Mouse (Mus musculus): ENCODE results near the gene Fbxo34.

The Fbxo34 gene

GRCm38 (mm10) chr14:47473891-47474290 is 23.7 kb downstream of the Fbxo34 start:
- DNase-seq = no peak

- DNase-seq = no peak
Observed at GRCm38 (mm10) chr14:47474571-47475254, 24.5 kb downstream of the Fbxo34 start.

- DNase-seq = no peak
Observed at GRCm38 (mm10) chr14:47476266-47476665, 26.0 kb downstream of the Fbxo34 start.

- no peak for DNase-seq
Observed at GRCm38 (mm10) chr14:47477711-47478110, 27.5 kb downstream of the Fbxo34 start.

- DNase-seq = no peak
Observed at GRCm38 (mm10) chr14:47482200-47482599, 32.0 kb downstream of the Fbxo34 start.

- no peak for DNase-seq
Observed at GRCm38 (mm10) chr14:47483099-47483498, 32.9 kb downstream of the Fbxo34 start.

- no peak for DNase-seq
Observed at GRCm38 (mm10) chr14:47488732-47489131, 38.5 kb downstream of the Fbxo34 start.

GRCm38 (mm10) chr14:47489310-47490097 is 39.3 kb downstream of the Fbxo34 start:
- no peak for DNase-seq

GRCm38 (mm10) chr14:47490732-47491131 is 40.5 kb downstream of the Fbxo34 start:
- DNase-seq = no peak

- no peak for DNase-seq
Observed at GRCm38 (mm10) chr14:47493592-47494361, 43.6 kb downstream of the Fbxo34 start.

- no peak for DNase-seq
Observed at GRCm38 (mm10) chr14:47495951-47496350, 45.7 kb downstream of the Fbxo34 start.

GRCm38 (mm10) chr14:47497166-47497565 is 46.9 kb downstream of the Fbxo34 start:
- DNase-seq = no peak

- no peak for DNase-seq
Observed at GRCm38 (mm10) chr14:47498632-47499031, 48.4 kb downstream of the Fbxo34 start.

- DNase-seq = no peak
Observed at GRCm38 (mm10) chr14:47504036-47504435, 53.8 kb downstream of the Fbxo34 start.

GRCm38 (mm10) chr14:47506676-47507075 is 56.5 kb downstream of the Fbxo34 start:
- DNase-seq = no peak

GRCm38 (mm10) chr14:47508035-47508434 is 57.8 kb downstream of the Fbxo34 start:
- no peak for DNase-seq

GRCm38 (mm10) chr14:47510244-47510643 is 60.0 kb downstream of the Fbxo34 start:
- no peak for DNase-seq

GRCm38 (mm10) chr14:47513606-47514005 is 63.4 kb downstream of the Fbxo34 start:
- DNase-seq = no peak

GRCm38 (mm10) chr14:47514816-47515453 is 64.7 kb downstream of the Fbxo34 start:
- DNase-seq = no peak

- no peak for DNase-seq
Observed at GRCm38 (mm10) chr14:47515636-47516035, 65.4 kb downstream of the Fbxo34 start.

- no peak for DNase-seq
Observed at GRCm38 (mm10) chr14:47516755-47517154, 66.5 kb downstream of the Fbxo34 start.

GRCm38 (mm10) chr14:47518619-47519018 is 68.4 kb downstream of the Fbxo34 start:
- no peak for DNase-seq

Measured in thymus, adult 18-20 months (tissue).